Mouse (Mus musculus) heart, embryonic 12.5 days (tissue): ENCODE results near the gene Dhfr. TPM values are rescaled to one million over a fixed set of nuclear protein-coding genes. Genes with fewer than 3 reads are reported as not detected.

Experiments used
- ATAC-seq: fragments of 200-750 bp; cut with Nextera tagmentation; 2 replicates; pipeline ENCODE4 v1.8.0; 2017; ENCODE audit warnings: moderate TSS enrichment, moderate library complexity; ENCODE audit not compliant: insufficient number of reproducible peaks, low FRiP score
- H3K27ac ChIP-seq: fragments of 300-500 bp; sonication (generic); 2 replicates; pipeline ENCODE4 v1.5.1; 2016; ENCODE audit warnings: mild to moderate bottlenecking, moderate library complexity; ENCODE audit not compliant: poor library complexity, severe bottlenecking
- H3K27me3 ChIP-seq: fragments of 300-500 bp; sonication (generic); replicated peaks from 2 replicates; pipeline ENCODE4 v1.6.1; 2016; ENCODE audit warnings: mild to moderate bottlenecking, moderate library complexity
- H3K36me3 ChIP-seq: fragments of 300-500 bp; sonication (generic); 2 replicates; pipeline ENCODE4 v1.6.1; 2016; ENCODE audit warnings: mild to moderate bottlenecking, moderate library complexity
- H3K4me1 ChIP-seq: fragments of 300-500 bp; sonication (generic); replicated peaks from 2 replicates; pipeline ENCODE4 v1.6.1; 2016; ENCODE audit warnings: mild to moderate bottlenecking
- H3K4me2 ChIP-seq: fragments of 300-500 bp; sonication (generic); 2 replicates; pipeline ENCODE4 v1.6.1; 2016; ENCODE audit warnings: mild to moderate bottlenecking, moderate library complexity
- H3K4me3 ChIP-seq: fragments of 300-500 bp; sonication (generic); 2 replicates; pipeline ENCODE4 v1.5.1; 2016; ENCODE audit warnings: mild to moderate bottlenecking
- H3K9ac ChIP-seq: fragments of 300-500 bp; sonication (generic); 2 replicates; pipeline ENCODE4 v1.6.1; 2016; ENCODE audit warnings: mild to moderate bottlenecking, moderate library complexity
- H3K9me3 ChIP-seq: fragments of 300-500 bp; sonication (generic); replicated peaks from 2 replicates; pipeline ENCODE4 v1.6.1; 2016; ENCODE audit warnings: mild to moderate bottlenecking, moderate library complexity
- WGBS: fragments of 180-500 bp; shearing (Covaris S2); methylation state at CpG from one replicate; pipeline ENCODE4 v1.1.7; 2016; 5-methylcytosine and 5-hydroxymethylcytosine counted together
- polyA plus RNA-seq: library from polyadenylated mRNA; unstranded; fragments of >200 nt; fragmentation: Nextera tagmentation; extraction: Ambion mirVana; gene quantifications from 2 replicates; pipeline ENCODE4 v1.2.1, GENCODE M21; 2016

Dhfr gene
- polyA plus RNA-seq, 1 experiment from 2014 or later: 13.0 TPM

DNA sequence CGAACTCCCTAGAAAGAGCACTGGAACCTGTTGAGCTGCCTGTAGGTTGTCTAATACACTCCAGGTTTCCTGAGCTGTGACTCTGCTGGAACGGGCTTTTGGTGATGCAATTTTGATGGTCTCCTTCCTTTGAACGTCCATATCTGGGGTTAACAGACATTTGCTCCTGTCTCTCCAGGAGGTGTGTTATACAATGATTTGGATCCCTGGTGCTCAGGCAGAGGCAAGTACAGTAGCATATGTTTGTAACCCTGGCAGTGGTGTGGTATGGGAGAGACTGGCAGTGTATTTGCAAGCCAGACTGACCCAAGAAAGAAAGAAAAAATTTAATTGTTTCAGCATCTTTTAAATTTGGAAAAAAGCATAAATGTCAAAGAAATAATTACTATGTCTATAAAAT is 32.8 kb downstream of the Dhfr start:
- no peaks in the 10 kb centered on the region for H3K4me1 ChIP-seq
- no peaks in the 10 kb centered on the region for H3K27me3 ChIP-seq
- no peak overlapping the region for H3K4me3 ChIP-seq
- H3K27ac ChIP-seq: no peak overlapping the region
- no peak overlapping the region for H3K4me2 ChIP-seq
- peaks cover 18% of the 10 kb centered on the region for H3K36me3 ChIP-seq
- H3K9ac ChIP-seq: no peak overlapping the region
- 69% methylated on average over 3 of the region's 3 CpGs for WGBS
- ATAC-seq: no peak
- no peaks in the 10 kb centered on the region for H3K9me3 ChIP-seq

DNA sequence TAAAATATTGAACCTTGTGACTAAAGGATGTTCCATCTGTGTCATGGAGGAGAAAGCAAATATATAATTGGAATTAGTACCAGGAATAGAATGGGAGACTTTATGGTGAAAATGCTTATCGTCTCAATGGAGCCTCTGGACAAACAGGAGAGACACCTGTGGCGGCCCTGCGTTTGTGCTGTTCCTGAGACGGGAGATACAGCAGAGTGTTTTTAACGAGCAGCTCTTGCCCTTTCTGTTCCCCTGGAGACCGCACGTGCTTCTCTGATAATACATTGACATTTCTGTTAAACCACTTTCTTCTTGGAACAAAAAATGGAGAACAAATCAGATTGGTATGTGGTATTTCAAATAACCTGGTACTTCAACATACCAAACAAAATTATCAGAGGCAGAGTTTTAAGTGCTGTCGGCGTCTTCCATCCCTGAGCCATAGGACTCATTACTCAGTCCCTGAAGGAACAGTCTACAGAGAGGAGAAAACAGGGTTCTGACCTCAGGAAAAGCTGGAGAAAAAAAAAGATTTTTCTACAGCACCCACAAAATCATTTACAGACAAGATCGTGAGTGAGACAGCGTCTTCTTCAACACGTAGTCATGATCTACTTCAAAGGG is 38.6 kb downstream of the Dhfr start:
- H3K4me2 ChIP-seq: no peak overlapping the region
- H3K9me3 ChIP-seq: no peaks in the 10 kb centered on the region
- H3K36me3 ChIP-seq: no peaks in the 10 kb centered on the region
- no peak for ATAC-seq
- 80% methylated on average over 12 of the region's 12 CpGs for WGBS
- H3K9ac ChIP-seq: no peak overlapping the region
- H3K4me1 ChIP-seq: no peaks in the 10 kb centered on the region
- H3K4me3 ChIP-seq: no peak overlapping the region
- no peaks in the 10 kb centered on the region for H3K27me3 ChIP-seq
- no peak overlapping the region for H3K27ac ChIP-seq

- no peak for ATAC-seq
- Histone ChIP-seq H3K9ac (no peak overlapping the region), H3K36me3 (no peaks in the 10 kb centered on the region), H3K4me2 (no peak overlapping the region), H3K4me3 (no peak overlapping the region), H3K27me3 (no peaks in the 10 kb centered on the region), H3K27ac (no peak overlapping the region), H3K9me3 (no peaks in the 10 kb centered on the region), H3K4me1 (no peaks in the 10 kb centered on the region)
- 68% methylated on average over 11 of the region's 11 CpGs for WGBS
Observed at GRCm38 (mm10) chr13:92398491-92399384, 44.2 kb downstream of the Dhfr start.

- H3K9me3 ChIP-seq: 0 out of 2 replicates have a peak, but pooled peaks cover 3% of the 10 kb centered on the region
- H3K36me3 ChIP-seq: no peaks in the 10 kb centered on the region
- H3K27ac ChIP-seq: no peak overlapping the region
- H3K27me3 ChIP-seq: no peaks in the 10 kb centered on the region
- H3K4me3 ChIP-seq: no peak overlapping the region
- no peak overlapping the region for H3K4me2 ChIP-seq
- 0 out of 2 replicates have a peak, but pooled peaks have one; percentile 33 for ATAC-seq
- H3K9ac ChIP-seq: no peak overlapping the region
- 34% methylated on average over 2 of the region's 2 CpGs for WGBS
- H3K4me1 ChIP-seq: no peaks in the 10 kb centered on the region
Observed at GRCm38 (mm10) chr13:92402063-92402462, 47.5 kb downstream of the Dhfr start.

- H3K4me2 ChIP-seq: no peak overlapping the region
- no peaks in the 10 kb centered on the region for H3K36me3 ChIP-seq
- no peak overlapping the region for H3K9ac ChIP-seq
- no peak for ATAC-seq
- WGBS: 73% methylated on average over 3 of the region's 3 CpGs
- H3K4me3 ChIP-seq: no peak overlapping the region
- no peaks in the 10 kb centered on the region for H3K4me1 ChIP-seq
- no peaks in the 10 kb centered on the region for H3K27me3 ChIP-seq
- no peak overlapping the region for H3K27ac ChIP-seq
- H3K9me3 ChIP-seq: 0 out of 2 replicates have a peak, but pooled peaks cover 3% of the 10 kb centered on the region
Observed at GRCm38 (mm10) chr13:92403496-92403895, 49.0 kb downstream of the Dhfr start.

DNA sequence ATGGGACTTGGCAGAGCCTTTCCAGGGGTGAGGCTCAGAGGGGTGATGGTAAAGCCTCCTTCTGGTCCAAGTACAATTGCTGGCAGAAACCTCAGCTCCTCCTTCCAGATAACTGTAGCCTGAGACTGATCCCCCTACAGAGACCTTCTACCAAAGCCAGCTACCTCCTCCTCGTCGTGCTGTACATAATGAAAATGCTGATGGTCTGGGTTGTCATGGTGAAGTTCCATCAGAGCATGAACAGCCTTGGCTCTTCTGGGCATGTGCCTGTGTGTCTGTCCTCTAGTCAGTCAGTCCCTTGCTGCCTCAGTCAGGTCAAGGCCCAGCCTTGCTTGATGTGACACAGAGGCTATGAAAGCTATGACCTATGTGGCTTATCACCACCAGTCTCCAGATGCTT is 56.0 kb downstream of the Dhfr start:
- H3K9ac ChIP-seq: no peak overlapping the region
- ATAC-seq: no peak
- no peak overlapping the region for H3K4me2 ChIP-seq
- H3K36me3 ChIP-seq: no peaks in the 10 kb centered on the region
- H3K4me1 ChIP-seq: no peaks in the 10 kb centered on the region
- 77% methylated on average over 2 of the region's 2 CpGs for WGBS
- H3K27me3 ChIP-seq: no peaks in the 10 kb centered on the region
- H3K4me3 ChIP-seq: no peak overlapping the region
- H3K9me3 ChIP-seq: no peaks in the 10 kb centered on the region; the same call in 1 of the 2 replicates
- no peak overlapping the region for H3K27ac ChIP-seq

DNA sequence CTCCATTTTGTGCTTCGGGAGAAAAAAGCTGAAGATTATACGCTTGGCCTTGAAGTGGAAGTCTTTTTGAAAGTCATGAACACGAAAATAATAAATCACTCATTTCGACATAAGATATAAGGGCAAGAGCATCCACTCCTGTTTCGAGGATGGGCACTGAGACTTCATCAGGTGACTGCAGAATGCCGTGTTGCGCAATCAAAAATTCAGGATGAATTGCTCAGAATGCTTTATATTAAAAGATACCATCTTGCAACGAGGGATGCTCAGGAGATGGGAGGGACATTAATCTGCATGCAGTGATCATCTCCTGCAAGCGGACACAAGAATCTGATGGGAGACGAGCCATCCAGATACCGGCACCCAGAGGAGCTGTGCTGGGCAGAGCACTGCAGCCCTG is 65.1 kb downstream of the Dhfr start:
- no peak for ATAC-seq
- 82% methylated on average over 11 of the region's 11 CpGs for WGBS
- Histone ChIP-seq H3K4me3 (no peak overlapping the region), H3K4me1 (no peaks in the 10 kb centered on the region), H3K27me3 (peaks cover 42% of the 10 kb centered on the region), H3K27ac (no peak overlapping the region), H3K9ac (no peak overlapping the region), H3K36me3 (no peaks in the 10 kb centered on the region), H3K4me2 (no peak overlapping the region), H3K9me3 (no peaks in the 10 kb centered on the region)

- Histone ChIP-seq H3K27me3 (peaks cover 82% of the 10 kb centered on the region), H3K9me3 (no peaks in the 10 kb centered on the region), H3K4me3 (no peak overlapping the region), H3K36me3 (no peaks in the 10 kb centered on the region), H3K4me2 (no peak overlapping the region), H3K4me1 (peaks cover 13% of the 10 kb centered on the region), H3K9ac (no peak overlapping the region), H3K27ac (no peak overlapping the region)
- ATAC-seq: no peak
- 50% methylated on average over 3 of the region's 3 CpGs for WGBS
Observed at GRCm38 (mm10) chr13:92423711-92424110, 69.2 kb downstream of the Dhfr start.

DNA sequence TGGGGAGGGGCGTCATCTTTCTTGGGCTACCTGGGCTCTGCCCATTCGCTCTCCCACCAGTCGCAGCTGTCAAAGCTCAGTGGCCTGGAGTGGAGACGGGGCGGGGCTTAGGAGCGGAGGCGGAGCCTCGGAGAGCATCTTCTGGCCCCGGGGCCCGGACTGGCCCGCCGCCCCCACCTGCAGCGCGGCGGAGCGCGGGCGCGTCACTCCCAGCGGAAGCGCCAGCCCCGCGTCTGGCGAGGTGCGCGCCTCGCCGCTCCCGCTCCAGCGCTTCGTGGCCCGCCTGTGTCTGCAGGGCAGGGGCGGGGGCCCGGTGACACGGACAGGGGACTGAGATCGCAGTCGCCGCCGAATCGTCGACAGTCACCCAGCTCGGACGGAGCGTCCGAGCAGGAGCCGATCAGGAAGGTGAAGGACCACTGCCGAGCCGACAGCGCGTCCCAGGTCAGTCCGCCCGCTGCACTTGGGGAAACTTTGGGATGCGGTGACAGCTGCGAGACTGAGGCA is 71.3 kb downstream of the Dhfr start, which contains the start of gene Ankrd34b:
TSS of gene Ankrd34b (plus strand) at position 139 of the 507 bp plus-strand sequence.
- no peak within 1 kb of the TSS for H3K27ac ChIP-seq
- under 1% methylated on average over 54 of the region's 54 CpGs for WGBS
- no peaks in the 10 kb centered on the region for H3K9me3 ChIP-seq
- peak within 1 kb of the TSS; percentile 72 for H3K4me3 ChIP-seq
- no peaks in the 10 kb centered on the region for H3K36me3 ChIP-seq
- H3K4me2 ChIP-seq: peak within 1 kb of the TSS; percentile 100
- peak; percentile 49; the same call in 1 of the 2 replicates for ATAC-seq
- peak within 1 kb of the TSS; percentile 64 for H3K9ac ChIP-seq
- H3K4me1 ChIP-seq: peaks cover 13% of the 10 kb centered on the region
- peaks cover 76% of the 10 kb centered on the region for H3K27me3 ChIP-seq

DNA sequence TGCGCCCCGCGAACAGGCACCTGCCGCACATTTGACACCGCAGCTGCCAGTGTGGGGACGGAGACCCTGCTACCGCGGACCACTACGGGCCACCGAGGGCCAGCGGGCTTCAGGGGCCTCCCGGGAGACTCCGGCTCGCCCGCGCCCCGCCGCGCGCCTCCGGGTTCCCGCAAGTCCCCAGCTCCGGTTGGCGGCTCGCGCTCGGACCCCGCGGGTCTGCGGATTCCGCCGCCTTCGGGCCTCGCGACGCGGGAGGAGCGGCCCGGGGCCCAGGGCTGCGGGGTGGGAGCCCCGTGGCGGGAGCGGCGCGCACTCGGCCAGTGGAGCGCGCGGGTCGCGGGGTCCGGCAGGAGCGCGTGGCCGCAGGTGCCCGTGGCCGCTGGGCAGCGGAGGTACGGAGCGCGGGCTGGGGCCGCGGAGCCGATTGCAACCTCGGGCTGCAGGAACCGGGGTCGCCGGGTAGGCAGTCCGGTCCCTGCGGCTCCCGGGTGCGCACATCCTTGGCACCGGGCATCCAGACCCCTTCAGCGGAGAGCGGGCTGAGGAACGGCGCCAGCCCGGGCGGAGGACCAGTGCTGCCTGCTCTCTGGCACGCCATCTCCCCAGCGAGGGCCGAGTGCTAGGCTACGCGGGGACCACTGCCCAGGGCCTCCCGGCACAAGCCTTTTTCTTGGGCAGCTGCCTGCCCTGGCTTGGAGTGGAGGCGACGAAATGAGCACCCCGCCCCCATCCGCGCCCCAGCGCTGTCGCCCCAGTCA is 71.9 kb downstream of the Dhfr start:
- H3K4me1 ChIP-seq: peaks cover 13% of the 10 kb centered on the region
- H3K36me3 ChIP-seq: no peaks in the 10 kb centered on the region
- H3K9ac ChIP-seq: peak overlapping the region; percentile 64
- H3K4me3 ChIP-seq: peak overlapping the region; percentile 72
- 1% methylated on average over 92 of the region's 92 CpGs for WGBS
- H3K9me3 ChIP-seq: no peaks in the 10 kb centered on the region
- peaks cover 76% of the 10 kb centered on the region for H3K27me3 ChIP-seq
- peak; percentile 48; the same call in 1 of the 2 replicates for ATAC-seq
- peak overlapping the region; percentile 100 for H3K4me2 ChIP-seq
- H3K27ac ChIP-seq: no peak overlapping the region
